Mouse (Mus musculus) thymus, postnatal 14 days (tissue): ENCODE data around the gene Akp3.

ENCODE experiments used
- DNase-seq: peaks from one replicate; pipeline ENCODE4 v3.0.0; 2021

The Akp3 gene

DNA sequence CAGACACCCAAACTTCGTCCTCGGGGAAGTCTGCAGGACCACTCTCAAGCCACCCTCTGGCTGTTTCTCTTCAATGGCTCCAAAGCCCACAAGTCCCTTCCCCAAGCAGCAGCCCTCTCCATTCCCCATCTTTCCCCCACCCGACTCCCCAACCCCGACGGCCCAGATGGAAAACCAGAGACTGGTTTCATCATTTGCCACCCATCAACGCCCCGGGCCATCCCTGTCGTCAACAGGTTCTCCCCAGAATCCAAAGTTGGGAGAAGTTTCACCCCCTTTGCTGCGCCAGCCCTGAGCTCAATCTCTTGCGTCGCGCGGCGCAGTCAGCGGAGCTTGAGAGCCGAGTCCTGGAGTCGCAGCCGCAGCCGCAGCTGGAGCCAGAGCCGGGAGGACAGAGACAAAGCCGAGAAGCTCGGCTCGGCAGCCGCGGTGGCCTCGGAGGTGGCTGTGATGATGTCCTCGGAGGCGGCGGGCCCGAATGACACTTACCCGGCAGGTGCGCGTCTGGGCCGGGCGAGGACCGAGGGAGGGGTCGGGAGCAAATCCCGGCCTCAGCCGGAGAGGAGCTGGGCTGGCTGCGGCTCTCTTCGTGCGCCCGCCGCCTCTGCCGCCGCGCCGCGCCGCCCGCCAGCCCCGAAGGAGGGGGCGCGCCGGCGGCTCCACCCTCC, 30.9 kb downstream of the Akp3 start:
- no peak for DNase-seq

DNA sequence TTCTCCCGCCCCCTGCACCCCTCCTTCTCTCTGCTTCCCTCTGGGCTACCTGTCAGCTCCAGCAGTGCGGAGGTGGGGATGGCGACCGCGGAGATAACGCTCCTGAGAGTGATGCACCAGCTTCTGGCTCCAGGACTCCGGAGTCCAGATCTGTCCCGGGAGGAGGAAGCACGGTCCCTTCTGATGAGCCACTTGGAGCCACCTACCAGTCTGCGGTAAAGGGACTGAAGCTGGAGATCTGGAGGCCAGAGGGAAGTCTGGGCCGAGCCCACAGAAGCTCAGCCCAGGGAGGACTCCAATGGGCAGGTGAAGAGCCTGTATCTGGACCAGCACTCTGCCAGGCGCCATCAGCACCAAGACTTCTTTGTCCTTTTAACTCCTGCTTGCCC, 31.4 kb downstream of the Akp3 start, which contains the start of gene Ecel1:
Gene Ecel1, minus strand, starts transcription at position 323 of the 389 bp plus-strand sequence.
- no peak for DNase-seq

DNA sequence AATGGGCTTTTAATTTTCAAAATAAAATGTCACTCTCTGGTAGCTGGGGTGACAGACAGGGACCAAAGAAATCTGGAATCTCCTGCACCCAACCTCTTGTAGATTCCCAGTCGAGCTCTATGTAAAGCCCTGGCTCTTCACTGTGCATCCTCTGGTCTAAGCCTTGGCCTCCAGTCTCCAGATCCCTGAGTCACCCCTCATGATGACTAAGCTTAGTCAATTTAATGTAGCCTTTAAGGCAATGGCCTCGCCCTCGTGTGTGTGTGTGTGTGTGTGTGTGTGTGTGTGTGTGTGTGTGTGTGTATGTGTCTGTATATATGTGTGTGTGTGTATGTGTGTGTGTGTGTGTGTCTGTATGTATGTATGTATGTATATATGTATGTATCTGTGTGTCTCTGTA, 34.6 kb downstream of the Akp3 start:
- no peak for DNase-seq

DNA sequence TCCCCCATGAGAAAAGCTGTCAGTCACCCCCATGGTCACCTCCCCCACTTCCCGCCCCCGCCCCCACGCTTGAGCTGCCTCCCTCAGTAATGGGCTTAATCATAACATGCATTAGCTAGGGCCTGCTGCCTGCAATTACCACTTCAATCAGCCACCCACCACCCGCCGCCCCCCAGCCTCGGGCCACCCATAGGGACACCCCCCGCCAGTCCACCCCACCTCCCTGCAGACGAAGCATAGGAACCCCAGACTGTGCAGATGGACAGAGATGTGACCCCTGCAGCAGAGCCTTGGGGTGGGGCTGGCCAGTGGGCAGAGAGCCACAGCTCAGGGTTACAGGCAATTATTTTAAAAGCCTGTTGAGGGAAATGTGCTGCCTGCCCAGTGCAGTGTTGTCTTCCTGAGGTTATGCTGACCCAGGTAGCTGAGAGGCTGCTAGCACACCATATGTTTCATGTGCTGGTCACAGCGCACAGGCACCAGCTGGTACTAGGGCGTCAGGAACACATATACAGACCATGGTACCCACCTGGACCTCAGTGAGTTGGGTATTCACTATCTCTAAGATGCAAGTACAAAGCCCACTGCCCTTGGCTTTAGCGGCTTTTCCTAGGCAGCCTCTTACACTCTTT, 39.5 kb downstream of the Akp3 start:
- DNase-seq = no peak

DNA sequence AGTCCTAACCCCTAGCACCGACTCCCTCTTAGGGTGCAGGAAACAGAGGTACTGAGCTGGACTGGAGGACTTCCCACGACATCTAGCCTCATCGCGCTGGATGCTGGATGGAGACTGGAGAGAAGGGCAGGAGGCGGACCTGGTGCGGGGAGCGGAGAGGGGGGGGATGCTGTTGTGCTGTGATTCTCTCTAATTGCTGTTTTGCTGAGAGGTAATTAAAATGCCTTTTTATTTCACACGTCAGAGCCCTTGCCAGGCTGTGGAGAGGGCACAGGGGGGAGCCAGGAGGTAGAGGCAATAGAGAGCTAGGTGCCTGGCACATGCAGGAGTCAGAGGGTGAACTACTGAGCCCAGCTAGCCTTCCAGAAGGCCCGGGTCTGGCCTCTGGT, 40.0 kb downstream of the Akp3 start:
- no peak for DNase-seq

DNA sequence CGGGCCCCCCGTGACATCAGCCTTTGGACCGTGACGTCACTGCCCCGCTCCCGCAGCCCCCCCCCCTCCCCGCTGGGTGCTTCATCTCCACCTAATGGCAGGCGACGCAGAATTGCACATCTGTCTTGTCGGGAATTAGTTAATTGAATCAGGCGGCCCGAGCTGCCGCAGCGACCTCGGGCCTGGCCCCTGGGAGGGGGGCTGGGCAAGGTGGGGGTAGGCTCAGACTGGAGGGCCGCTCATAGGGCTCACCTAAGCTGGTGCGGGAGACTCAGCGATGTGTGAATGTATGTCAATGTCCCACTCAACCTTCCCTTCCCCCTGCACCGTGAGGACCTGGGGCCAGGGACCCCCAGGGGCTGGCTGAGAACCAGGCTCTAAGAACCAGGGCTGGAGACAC, 45.7 kb downstream of the Akp3 start:
- no peak for DNase-seq

DNA sequence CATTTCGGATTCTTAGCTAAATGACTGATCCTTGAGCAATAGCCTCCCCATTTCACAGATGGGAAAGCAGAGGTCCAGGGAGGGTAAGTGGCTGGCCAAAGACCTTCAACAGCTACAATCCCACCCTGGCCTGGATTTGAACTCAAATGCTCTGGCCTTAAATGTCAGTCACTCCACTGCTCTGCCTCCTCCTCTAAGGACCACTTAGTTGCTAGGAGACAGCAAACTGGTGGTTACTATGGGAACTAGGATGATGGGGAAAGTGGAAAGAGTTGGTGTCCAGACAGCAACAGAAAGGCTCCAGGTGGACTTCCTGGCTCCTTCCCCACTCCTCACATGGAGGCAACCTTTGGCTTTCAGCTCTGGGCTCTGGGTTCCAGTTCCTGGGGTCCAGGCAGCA, 46.5 kb downstream of the Akp3 start:
- DNase-seq = no peak

DNA sequence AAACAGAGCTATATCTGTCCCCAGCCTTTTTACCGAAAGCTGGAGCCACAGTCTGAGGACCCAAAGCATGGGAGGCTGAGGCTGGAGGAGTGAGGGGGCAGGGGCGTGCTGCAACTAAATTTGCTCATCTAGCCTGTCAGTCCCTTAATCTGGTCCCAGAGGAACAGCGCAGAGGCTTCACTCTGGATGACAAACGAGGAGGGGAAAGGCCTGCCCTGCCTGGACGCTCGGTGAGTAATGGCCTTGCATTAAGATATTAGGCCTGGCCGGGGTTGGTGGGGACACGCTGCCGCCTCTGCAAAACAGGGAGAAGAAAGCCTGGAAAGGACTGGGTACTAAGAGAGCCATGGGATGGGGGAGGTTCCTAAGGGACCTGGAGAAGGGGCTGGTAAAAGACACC, 47.5 kb downstream of the Akp3 start:
- DNase-seq = no peak

DNA sequence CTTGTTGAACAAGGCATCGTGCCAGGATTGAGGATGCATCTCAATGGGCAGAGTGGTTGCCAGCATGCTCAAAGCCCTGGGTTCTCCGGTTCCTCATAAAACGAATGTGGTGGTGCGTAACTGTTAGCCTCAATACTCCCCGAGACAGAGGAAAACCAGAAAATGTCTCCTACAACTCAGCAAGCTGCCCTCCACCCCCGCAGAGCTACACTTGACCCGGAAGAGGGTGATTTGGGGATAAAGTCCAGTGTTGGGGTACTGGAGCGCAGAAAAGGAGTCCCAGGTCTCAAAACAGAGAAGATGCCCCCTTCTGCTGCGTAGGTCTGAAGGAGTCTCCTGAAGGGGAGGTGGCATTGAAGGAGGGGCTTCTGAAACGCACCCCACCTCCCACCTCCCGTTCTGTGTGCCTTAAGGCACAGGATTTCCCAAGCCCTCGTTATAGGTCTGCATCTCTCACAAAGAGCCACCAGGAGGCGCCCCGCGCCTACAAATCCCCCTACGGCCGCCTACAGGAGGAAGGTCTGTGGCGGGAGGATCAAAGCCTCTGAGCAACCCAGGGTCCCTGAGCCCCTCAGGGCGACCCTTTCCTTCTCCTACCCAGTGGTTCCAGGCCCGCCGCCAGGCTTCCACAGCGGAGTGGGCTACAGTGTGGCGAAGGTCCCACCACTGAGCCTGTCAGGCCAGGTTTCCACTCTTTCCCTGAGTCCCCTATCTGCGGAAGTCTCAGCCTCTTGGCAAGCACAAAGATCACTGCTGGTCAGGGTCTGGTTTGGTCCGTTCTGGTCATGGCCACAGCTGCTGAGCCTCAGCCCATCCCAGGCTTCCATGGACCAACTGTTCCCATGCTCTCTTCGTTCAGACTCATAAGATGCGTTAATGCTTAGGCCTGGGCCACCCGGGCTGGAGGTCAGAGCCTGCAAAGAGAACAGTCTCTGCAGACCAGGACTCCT, 49.5 kb downstream of the Akp3 start:
- DNase-seq = peak; percentile 76

DNA sequence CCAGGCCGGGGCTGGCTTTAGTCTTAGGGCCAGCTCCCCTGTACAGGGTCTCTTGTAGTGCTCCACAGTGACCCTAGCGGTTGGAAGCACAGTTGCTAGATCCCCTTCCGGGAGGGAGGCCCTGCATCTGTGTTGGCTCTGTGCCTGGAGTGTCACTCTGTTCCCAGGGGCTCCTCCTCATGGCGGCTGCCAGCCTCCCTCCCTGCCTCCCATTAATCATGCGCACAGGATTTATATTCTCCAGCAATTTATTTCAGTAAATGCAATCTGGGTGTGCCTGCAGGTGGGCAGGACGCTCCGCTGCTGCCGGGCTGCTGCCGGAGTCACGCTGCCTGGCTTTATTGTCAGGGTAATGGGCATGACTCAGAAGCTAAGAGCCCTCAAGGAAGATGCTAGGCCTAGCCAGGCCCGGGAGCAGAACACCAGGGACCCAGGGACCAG, 51.1 kb downstream of the Akp3 start:
- no peak for DNase-seq
